In genomic region chr6:108458826-108459225, GRCm38 (mm10) we compare ENCODE assay signal across 11 mouse cellular contexts.
DNase-seq lines count a peak whose midpoint lies in the region; ATAC-seq and TF ChIP-seq lines count a peak whose summit lies in the region.
"Had no signal": no experiment of that assay in that cellular context is flagged by ENCODE, and none has a peak within 500 bp of the region (broad histone marks: within the 10 kb centered on the region; RNA-seq: fewer than 3 reads in every experiment).

No protein-coding gene starts in this region.

- TF ChIP-seq CTCF in small intestine, adult 2 months (IDR thresholded peaks at IDR 0.05; ENCODE audit: extremely low read depth, insufficient read length, insufficient replicate concordance, low read depth, low read length) = no peak

- ATAC-seq in liver, embryonic 12.5 days = 0 out of 2 replicates have a peak, but pooled peaks have one; percentile 3
- ATAC-seq in liver, embryonic 11.5 days (replicated peaks; ENCODE audit: low FRiP score) = no peak
- ATAC-seq: activated CD4-positive, CD25-positive, alpha-beta regulatory T cell, adult 4 months; hindbrain, postnatal 0 days had no signal

- WGBS in liver, embryonic 12.5 days (ENCODE audit: insufficient replicate concordance) = 82% methylated on average over 11 of the region's 11 CpGs
- 89% methylated on average over 11 of the region's 11 CpGs for WGBS in liver, embryonic 11.5 days
- 82% methylated on average over 11 of the region's 11 CpGs for WGBS in small intestine, adult 2 months

- H3K4me1 ChIP-seq in liver, embryonic 12.5 days = peaks cover 17% of the 10 kb centered on the region
- peaks cover 9% of the 10 kb centered on the region for H3K4me1 ChIP-seq in liver, embryonic 11.5 days (replicated peaks; ENCODE audit: control insufficient read depth, insufficient read depth, low read length)
- peaks cover 31% of the 10 kb centered on the region for H3K4me1 ChIP-seq in small intestine, adult 2 months (ENCODE audit: control insufficient read depth, insufficient read depth, insufficient read length, low read length)

- no peak overlapping the region for H3K9ac ChIP-seq in liver, embryonic 12.5 days
- no peak overlapping the region for H3K9ac ChIP-seq in liver, embryonic 11.5 days (ENCODE audit: low read depth, low read length)
- H3K9ac ChIP-seq: lung, embryonic 14.5 days had no signal

- TF ChIP-seq POLR2A in small intestine, adult 2 months (IDR thresholded peaks at IDR 0.05; ENCODE audit: low read depth, low read length) = no peak

- H3K9me3 ChIP-seq in liver, embryonic 12.5 days (replicated peaks) = no peaks in the 10 kb centered on the region
- H3K9me3 ChIP-seq in liver, embryonic 11.5 days (ENCODE audit: control insufficient read depth, low read length) = no peaks in the 10 kb centered on the region

- no peak overlapping the region for H3K4me3 ChIP-seq in liver, embryonic 12.5 days
- H3K4me3 ChIP-seq in liver, embryonic 11.5 days (ENCODE audit: low read depth, low read length) = no peak overlapping the region
- no peak overlapping the region for H3K4me3 ChIP-seq in small intestine, adult 2 months (ENCODE audit: low read depth, low read length)

- H3K36me3 ChIP-seq in liver, embryonic 12.5 days = no peaks in the 10 kb centered on the region
- H3K36me3 ChIP-seq in liver, embryonic 11.5 days (ENCODE audit: control insufficient read depth, insufficient read depth, low read length) = no peaks in the 10 kb centered on the region
- no peaks in the 10 kb centered on the region for H3K36me3 ChIP-seq in small intestine, adult 2 months (ENCODE audit: control insufficient read depth, insufficient read depth, low read length)

- no peak overlapping the region for H3K4me2 ChIP-seq in liver, embryonic 12.5 days
- no peak overlapping the region for H3K4me2 ChIP-seq in liver, embryonic 11.5 days
- H3K4me2 ChIP-seq: lung, embryonic 14.5 days had no signal

- H3K27ac ChIP-seq in liver, embryonic 12.5 days = no peak overlapping the region
- no peak overlapping the region for H3K27ac ChIP-seq in liver, embryonic 11.5 days (ENCODE audit: low read depth, low read length)
- peak overlapping the region; percentile 0; the same call in 1 of the 2 replicates for H3K27ac ChIP-seq in small intestine, adult 2 months (ENCODE audit: insufficient read depth, low read depth, low read length)
- H3K27ac ChIP-seq: hindbrain, postnatal 0 days had no signal

- no peaks in the 10 kb centered on the region for H3K27me3 ChIP-seq in liver, embryonic 12.5 days (replicated peaks)
- no peaks in the 10 kb centered on the region for H3K27me3 ChIP-seq in liver, embryonic 11.5 days (replicated peaks; ENCODE audit: control insufficient read depth, insufficient read depth, low read length)
- H3K27me3 ChIP-seq in small intestine, adult 2 months (ENCODE audit: control insufficient read depth, insufficient read depth, low read length) = no peaks in the 10 kb centered on the region

- peak; percentile 64 for DNase-seq in gastrocnemius, adult 18-20 months (ENCODE audit: low spot score)
- DNase-seq in gastrocnemius, postnatal 4 days (ENCODE audit: low spot score in 2 of 2) = no peak
- no peak for DNase-seq in liver, embryonic 11.5 days (ENCODE audit: low spot score)
- DNase-seq in kidney, postnatal 14 days = peak; percentile 34
- DNase-seq in thymus, postnatal 36 days = no peak
- DNase-seq in layer of hippocampus, postnatal 14 days (ENCODE audit: low spot score in 2 of 2) = no peak
- DNase-seq: lung, embryonic 14.5 days had no signal

Comparison
In these comparisons a context has a peak if more than half of its experiments do, and no peak if none do; other contexts are left out.
1. DNase-seq: peak in gastrocnemius, adult 18-20 months (single experiment) and kidney, postnatal 14 days (single experiment); none in gastrocnemius, postnatal 4 days (0 of 2), liver, embryonic 11.5 days (single experiment), thymus, postnatal 36 days (0 of 2) and layer of hippocampus, postnatal 14 days (0 of 2).